Mouse (Mus musculus) c-Kit-positive CD71-positive TER-119-negative erythroid progenitor cells, embryonic 14.5 days (primary cell): ENCODE measurements around the gene Wars2.

ENCODE experiments used
- DNase-seq: peaks from one replicate; pipeline ENCODE4 v3.0.0-alpha.2; 2013; ENCODE audit warnings: low read depth

The Wars2 gene

DNA sequence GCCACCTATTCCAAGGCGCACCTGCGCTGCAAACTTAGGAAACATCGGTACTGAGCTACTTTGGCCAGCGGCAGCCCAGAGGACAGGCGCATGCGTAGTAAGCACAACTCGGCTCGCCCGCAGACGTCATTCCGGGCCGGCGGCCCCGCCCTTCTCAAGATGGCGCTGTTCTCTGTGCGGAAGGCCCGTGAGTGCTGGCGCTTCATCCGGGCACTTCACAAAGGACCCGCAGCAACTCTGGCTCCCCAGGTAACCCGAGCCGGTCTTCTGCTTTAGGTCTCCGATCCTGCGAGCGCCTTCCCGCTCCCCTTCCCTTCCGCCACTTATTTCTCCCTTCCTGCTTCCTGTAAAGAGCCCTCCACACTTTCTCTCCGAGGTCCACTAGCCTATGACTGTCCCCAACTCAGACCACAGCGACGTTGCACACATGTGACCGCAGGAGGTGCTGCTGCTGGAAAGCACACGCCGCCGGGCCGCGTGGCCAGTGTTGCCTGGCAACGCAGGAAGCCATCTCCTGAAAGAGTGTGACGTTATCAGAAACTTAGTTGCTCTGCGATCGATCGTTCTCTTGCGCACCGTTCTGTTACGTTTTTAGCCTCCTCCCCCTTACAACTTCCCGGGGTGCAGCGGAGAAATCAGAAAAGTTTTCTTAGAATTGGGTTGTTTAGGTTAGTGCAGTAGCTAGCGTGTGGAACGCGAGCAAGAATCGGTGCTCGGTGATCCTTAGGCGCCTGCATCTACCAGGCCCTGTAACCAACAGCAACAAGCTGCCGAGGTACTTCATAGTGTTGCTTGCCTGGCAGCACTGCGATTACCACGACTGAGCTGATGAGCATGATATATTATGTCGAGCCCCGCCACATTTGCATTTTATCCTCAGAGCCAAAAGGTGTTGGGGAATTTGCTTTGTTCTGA lies at the start of gene Wars2:
TSS of gene Wars2 (plus strand) at position 129 of the 915 bp plus-strand sequence.
- DNase-seq, result peak; percentile 75

DNA sequence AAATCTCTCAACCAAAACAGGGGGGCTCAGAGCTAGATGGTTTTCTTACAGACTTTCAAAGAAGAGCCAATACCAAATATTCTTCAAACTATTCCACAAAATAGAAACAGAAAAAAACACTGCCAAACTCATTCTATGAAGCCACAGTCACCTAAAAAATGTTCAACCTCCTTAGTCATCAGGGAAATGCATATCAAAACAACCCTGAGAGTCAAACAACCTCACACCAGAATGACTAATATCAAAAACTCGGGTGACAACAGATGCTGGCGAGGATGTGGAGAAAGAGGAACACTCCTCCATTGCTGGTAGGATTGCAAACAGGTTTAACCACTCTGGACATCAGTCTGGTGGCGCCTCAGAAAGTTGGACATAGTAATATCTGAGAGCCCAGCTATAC lies 44.1 kb upstream of the Wars2 start:
- no peak for DNase-seq

DNA sequence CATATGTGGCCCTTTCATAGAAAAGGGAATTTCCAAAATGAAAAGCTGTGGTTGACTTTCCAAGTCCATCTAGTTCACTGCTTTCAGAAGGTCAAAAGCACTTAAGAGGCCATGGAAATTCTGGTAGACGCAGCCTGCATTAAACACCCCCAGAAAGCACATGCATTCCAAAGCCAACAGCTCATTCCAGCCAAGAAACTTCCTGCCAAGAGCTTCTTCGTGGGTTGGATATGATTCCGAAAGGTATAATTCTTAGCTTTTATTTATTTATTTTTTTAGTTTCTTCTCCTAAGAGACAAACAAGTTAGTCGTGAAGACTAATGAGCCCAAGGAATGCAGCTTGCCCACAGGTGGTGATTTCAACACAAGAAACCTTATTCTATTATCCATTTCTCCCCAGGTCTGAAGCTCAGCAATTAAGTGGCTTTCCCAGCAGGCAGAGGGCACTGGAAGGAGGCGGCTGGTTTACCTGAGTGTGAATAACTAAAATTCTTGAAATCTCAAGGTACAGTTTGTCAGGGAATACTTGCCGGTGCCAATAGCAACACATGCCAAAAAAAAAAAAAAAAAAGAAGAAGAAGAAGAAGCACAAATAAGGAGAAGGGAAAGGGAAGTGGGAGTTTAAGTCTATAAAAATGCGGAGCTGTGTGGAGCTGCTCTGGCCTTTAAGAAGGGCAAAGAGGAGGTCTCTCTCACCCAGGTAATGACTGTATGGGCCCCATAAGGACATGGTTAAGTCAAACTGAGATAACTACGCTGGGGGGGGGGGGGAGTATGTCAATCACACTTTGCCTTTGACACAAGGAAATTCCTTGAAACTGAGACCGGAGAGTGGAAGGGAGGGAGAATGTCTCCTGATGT lies 30.3 kb upstream of the Wars2 start:
- no peak for DNase-seq

DNA sequence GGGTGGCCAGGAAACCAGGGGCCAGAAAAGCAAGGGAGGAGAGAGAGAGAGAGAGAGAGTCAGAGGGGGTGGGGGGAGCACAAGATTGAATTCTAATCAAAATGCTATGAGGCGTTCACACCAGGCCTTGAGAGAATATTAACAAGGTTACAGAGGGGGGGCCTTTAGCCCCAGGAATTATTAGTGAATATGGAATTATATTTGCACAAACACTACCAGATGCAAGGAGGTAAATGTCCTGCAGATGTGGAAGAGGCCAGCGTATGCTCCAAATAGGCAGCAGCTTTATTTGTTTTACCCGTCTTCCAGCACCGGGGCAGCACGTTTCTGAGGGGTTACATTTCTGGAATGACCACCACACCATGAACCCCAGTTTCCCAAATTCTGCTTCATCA lies 29.7 kb upstream of the Wars2 start:
- DNase-seq, result no peak

DNA sequence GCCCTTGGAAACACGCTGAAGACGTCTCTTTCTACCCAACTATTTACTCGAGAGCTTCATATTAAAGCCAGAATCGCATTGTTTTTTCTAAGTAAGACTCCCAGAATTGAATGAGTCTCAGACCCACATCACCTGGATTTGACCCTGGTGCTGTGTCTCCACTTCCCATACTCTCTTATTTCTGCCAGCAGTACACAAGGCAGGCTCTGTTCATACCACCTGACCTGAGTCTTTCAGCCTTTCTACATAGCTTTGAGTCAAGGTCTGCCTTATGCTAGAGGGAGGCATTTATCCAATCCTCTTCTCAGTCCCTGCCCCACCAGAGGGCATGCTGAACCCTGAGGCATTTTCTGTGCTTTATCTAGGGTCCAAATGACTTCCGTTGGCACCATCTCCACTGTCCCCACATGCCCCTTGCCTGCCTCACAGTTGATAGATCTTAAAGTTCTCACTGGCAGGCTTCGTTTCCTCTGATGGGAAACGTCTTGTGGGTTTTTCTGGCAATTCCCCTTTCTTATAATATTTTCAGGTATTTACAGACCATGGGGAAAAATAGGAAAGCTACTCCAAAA lies 27.5 kb upstream of the Wars2 start:
- no peak for DNase-seq

DNA sequence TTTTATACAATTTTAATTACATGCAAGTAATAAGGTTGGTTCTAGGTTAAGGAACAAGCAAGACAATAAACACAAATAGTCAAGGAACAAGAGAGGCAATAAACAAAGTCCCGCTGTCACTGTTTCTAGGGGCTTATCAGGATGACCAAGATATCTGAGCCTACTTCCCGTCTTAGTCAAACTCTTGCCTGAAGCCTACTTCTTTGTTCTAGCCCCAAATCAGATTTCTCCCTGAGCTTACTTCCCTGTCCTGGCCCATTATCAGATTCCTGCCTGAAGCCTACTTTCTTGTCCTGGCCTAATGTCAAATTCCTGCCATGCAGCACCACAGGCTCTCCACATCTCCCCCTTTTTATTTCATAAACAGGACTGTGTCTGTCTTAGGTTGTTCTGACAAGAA lies 19.9 kb upstream of the Wars2 start:
- DNase-seq, result no peak

DNA sequence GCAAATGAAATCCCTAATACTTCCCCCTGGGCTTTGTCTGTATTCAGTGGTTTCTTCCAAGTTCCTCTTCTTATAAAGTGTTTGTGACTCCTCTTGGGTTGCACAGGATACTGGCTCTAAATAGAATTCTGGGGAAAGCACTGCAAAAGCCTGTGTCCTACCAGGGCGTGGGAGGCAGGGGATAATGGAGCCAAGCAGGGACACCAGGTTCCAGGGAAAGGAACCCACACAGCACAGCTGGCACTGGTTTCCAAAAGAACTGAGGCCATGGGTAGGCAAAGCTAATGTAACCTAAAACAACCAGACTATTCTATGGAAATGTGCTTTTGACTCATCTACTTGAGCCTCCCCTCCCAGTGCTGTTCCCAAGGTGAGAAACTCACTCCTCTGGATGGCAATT lies 10.3 kb upstream of the Wars2 start:
- no peak for DNase-seq

DNA sequence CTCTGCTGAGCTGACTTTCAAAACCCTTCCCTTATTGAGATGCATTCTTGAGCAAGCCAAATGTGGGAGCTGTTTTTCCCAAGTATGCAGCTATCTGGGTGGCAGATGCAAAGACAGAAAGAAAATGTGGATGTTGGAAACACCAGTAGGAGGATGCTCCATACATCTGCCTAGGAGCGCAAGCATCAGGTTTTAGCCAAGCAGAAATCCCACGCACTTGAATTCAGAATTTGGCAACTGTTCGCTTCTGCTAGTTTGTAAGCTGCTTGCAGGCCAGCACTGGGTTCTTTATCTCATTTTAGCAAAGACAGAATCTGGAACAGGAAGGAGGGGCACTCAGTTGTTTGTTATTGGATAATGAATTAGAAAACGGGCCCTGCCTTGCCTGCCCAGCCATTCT lies 8.9 kb upstream of the Wars2 start:
- no peak for DNase-seq

DNA sequence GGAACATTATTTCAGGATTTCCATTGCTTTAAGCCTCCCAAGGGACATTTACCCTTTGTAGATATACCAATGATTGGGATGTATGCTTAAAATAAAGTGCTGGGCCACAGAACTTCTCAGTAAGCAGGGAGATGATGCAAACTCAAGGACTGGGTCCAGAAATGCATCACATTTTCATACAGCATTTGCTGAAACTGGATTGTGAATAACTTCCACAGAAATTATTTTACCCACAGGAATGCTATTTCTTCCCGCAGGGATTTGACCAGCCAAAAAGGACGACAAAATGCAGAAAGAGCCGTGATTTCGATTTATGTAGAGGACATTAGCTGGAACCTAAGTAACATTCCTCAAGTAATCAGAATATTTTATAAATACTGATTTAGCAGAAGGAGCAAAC lies 7.0 kb upstream of the Wars2 start:
- no peak for DNase-seq

DNA sequence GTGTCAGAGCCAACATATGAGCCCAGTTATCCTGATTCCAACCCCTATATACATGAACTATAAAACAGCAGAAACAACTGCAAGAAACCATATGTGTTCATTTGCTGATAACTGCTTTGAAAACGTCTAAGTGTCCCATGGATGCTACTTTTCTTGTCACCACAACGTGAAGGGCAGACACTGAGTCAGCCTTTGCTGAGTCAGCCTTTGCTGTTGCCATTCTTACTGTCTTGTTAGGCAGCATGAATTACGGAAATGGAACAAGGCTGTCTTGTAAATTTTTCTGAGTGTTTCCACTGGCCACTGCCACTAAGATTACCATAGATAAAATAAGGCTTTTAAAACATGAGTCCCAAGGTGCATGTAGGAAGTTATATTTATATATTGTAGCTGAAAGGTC lies 7.0 kb downstream of the Wars2 start:
- DNase-seq, result no peak

DNA sequence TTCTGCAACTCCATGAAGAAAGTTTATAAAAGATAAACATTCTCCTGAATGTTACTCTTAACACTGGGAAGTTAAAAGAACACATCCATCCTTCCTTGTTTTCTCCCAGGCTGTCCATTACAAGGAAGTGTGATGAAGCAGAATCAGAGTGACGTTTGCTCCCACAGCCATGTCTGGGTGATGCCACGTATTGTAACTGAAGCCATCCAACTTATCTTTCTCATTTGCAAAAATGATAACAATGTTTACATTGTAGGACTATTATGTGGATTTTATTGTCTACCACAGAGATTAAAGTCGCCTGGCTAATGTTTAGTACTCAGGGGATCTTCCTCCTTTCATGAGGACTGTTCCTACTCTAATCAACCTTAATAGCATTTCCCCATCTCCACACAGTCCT lies 8.2 kb downstream of the Wars2 start:
- DNase-seq, result no peak

DNA sequence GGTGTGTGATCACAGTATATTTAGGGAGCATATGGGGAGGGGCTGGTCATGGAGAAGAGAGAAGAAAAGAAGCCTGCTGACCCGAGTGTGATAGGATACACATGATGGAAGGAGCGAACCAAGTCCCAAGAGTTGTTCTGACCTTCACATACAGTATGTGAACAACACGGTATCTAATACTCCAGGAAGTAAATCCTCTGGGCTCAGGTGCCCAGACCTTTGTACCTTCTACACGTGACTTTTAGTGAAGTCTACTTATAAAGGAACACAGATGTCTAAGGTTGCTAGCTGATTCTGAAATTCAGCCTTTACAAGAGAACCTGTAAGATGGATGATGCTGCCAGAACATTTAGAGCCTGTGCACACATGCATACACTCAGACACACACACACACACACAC lies 15.4 kb downstream of the Wars2 start:
- DNase-seq, result no peak

DNA sequence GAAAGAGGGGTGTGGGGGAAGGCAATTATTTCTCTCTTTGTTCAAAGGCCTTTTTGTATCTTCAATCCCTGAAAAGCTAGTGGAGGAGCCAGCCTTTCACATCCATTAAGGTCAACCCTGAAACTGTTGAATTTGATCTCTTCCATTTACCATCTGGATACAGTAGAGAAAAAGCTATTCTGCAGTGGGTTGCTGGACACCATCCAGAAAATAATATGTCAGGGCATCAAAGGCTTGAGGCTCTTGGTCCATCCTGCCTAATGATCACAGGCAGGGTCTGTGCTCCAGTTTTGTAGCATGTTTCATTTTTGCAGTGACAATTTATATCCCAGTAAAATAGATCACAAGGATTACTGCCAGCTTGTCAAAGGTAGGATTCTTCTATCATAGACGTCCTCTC lies 16.1 kb downstream of the Wars2 start:
- no peak for DNase-seq

DNA sequence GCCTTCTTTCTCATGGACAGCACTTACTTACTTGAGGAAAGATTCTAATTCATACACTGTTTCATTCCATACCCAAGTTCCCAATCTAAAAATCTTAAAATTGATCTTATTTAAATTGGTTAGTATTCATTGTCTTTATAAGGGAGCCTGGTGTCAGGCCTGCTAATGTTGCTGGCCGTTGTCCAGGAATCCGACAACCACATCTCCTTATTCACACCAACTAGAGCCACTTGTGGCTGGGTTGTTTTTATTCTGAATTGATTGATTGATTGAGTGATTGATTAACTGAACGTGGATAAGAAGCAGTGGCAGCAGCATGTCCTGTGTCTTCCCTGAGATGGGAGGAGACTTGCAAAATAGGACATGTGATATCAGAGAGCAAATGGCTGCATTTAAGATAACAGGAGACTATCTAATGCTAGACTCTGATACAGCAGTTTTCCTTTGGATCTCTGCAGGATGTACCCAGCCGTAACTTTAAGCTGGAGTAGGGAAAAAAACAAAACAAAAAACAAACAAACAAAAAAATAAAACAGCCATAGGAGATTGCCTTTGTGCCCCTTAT lies 16.7 kb downstream of the Wars2 start:
- DNase-seq, result no peak

DNA sequence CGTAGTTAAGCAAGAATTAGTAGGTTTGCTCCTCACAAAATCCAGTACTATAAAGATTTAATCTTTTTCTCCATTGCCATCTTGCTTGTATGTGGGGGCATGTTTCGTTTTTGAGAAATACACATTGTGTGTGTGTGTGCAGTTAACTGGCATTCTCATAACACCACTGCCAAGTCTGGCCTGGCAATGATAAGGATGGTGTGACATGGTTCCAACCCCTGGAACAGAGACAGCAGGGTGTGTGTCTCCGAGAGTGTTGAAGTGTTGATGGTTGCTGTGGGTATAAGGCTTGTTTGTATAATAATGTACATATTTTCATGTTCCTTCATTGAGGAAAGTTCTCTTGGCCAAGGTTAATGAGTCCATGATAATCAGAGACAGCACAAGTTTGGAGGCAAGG lies 19.1 kb downstream of the Wars2 start:
- DNase-seq, result no peak

DNA sequence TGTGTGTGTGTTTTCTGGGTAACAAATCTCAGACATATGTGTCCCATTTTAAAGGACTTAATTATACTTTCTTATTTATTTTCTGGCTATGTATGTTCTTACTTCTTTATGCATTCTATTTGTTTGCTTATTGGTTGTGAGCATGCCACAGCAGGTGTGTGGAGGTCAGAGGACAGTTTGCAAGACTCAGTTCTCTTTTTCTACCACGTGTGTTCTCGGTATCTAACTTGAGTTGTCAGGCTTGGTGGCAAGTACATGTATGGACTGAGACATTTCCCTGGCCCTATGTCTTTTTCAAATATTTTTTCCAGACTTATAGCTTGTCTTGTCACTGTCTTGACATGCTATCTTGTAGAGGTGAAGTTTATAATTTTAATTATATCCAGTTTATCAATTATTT lies 21.3 kb downstream of the Wars2 start:
- no peak for DNase-seq

DNA sequence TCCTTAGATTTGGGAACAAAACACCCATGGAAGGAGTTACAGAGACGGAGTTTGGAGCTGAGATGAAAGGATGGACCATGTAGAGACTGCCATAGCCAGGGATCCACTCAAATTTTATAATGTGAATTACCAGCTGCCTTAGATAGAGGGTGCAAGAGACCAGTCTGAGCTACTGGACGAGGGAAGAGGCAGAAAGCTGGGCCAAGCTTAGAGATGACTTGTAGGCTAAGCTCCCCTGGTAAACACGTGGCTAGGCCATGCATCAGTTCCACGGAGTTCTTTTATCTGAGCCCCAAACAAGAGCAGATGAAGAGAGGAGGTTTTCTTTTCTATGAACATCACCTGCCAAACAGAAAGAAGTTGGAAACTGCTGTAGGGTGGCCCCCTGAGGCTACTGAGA lies 26.9 kb downstream of the Wars2 start:
- no peak for DNase-seq

DNA sequence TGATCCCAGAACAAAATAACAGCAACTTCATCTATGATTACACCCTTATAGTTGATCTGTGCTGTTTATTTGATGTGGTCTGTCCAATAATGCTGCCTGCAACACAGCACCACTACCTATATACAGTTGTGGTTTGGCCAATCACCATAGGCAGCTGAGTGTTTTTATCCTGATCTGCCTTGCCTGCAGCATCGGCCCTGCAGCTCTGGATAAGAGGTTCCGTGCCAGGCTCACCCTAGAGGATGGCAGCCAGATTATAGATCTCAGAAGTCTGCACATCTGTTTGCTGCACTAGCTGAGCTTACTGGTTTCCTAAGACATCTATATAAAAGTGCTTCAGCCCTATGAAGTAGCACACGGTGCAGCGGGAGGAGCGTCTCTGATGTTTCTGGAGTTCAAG lies 32.3 kb downstream of the Wars2 start:
- peak; percentile 39 for DNase-seq

DNA sequence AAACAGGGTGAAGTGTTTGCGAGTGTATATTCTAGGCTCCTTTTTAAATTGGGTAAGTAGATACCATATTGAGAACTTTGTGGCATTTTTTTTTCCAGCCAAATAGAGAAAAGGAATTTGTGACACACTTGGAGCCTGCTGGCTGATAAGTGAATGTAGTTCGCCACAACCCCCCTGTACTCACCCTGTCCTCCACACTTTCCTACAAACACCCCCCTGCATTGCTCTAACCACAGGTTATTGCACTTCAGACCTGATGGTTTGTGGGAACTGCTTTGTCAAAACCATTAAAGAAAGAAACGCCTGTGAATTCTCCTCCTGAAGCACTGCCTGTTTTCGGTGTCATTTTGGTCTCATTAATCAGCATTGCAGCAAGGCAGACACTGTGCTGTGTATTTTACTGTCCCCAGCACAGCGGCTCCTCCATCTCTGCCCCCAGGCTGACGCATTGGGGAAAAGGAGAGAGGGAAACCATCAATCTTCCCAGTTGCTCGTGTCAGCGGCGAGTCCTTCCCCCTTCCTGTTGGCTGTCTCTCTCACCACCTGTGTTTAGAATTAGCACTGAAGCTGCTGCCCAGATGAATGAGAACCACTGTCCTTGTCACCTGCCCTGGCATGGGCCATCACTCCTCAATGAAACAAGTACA lies 33.9 kb downstream of the Wars2 start:
- DNase-seq, result no peak

DNA sequence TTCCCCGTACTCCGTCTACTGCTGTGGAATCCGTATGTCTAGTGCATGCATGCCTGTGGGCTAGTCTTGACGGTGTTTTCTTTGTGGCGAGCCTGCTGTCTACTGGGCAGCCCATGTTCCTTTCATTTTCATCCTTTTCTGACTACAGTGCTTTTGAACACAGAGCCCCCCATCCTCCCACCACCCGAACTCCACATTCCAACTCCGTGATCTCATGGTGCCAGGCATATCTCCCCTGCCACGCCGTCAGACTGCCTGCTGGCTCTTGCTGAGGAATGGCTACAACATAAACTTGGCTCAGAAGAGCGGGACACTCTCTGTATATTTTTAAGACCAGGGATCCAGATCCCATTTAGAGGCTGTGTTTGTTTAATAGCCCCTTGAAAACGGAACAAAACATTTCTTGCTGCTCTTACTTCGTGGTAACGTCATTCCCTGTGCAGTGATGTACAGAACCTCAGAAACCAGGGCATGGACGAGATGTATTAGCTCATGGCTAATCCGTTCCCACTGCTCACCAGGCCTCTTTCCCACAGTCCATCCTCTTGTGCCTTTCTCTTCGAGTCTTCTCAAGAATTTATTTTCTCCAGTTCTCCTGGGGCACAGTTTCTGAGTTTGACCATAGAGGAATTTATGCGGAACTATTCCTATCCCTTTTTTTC lies 42.6 kb downstream of the Wars2 start:
- no peak for DNase-seq

DNA sequence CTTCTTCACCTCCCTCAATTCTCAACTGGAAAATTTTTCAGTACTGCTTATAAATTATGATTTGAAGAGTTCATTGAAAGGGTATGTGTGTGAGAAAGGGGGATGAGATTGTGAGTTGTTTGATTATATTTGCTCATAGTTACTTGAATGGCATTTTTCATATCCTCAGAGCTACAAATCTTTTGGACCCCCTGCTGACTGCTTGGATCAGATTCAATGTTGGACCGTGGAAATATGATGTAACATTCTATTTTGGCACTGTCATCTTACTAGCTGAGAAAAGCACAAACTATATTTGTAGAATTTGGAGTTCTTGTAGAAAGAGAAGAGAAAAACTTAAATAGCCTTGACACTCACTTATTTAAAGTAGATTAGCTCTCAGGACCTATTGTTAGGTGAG lies 43.5 kb downstream of the Wars2 start:
- no peak for DNase-seq

DNA sequence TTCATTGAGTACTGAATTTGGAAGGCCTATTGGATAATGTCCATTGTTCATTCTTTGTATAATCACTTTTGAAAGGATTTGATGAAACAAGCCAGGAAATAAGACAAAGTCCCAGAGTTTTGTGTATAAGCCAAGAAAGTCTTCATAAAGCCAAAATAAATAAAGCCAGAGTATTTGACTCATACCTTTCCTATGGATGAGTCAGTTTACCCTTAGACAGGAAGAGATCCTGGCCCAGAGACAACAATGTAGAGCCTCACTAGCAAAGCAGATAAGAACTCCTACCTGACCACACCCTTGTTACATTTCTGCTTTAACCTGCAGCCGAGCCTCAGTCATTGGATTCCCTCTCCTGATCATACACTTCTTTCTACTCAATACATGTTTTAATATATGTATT lies 47.2 kb downstream of the Wars2 start:
- DNase-seq, result no peak
